Mouse (Mus musculus): ENCODE measurements around the gene Kansl2. TPM values are rescaled to one million over a fixed set of nuclear protein-coding genes. Genes with fewer than 3 reads are reported as not detected.
A peak's percentile ranks its signal among the peaks of the same experiment; 100 is the strongest.

Kansl2 gene
- polyA plus RNA-seq, 1 experiment = 55.7 TPM

- peak overlapping the region; percentile 97 for H3K4me3 ChIP-seq (ENCODE audit: insufficient read depth, low read length)
- TF ChIP-seq POLR2A (IDR thresholded peaks at IDR 0.05; ENCODE audit: extremely low read depth, insufficient read depth, low read length) = no peak
- TF ChIP-seq CTCF (IDR thresholded peaks at IDR 0.05; ENCODE audit: extremely low read depth, insufficient read depth, low read length) = no peak
- H3K4me1 ChIP-seq (ENCODE audit: control insufficient read depth, insufficient read depth, low read length) = peaks cover 7% of the 10 kb centered on the region
- H3K27ac ChIP-seq (ENCODE audit: insufficient read depth, low read length) = peak overlapping the region; percentile 80; the same call in 1 of the 2 replicates
These were observed 34.4 kb upstream of the Kansl2 start for GRCm38 (mm10) chr15:98568256-98569033.

DNA sequence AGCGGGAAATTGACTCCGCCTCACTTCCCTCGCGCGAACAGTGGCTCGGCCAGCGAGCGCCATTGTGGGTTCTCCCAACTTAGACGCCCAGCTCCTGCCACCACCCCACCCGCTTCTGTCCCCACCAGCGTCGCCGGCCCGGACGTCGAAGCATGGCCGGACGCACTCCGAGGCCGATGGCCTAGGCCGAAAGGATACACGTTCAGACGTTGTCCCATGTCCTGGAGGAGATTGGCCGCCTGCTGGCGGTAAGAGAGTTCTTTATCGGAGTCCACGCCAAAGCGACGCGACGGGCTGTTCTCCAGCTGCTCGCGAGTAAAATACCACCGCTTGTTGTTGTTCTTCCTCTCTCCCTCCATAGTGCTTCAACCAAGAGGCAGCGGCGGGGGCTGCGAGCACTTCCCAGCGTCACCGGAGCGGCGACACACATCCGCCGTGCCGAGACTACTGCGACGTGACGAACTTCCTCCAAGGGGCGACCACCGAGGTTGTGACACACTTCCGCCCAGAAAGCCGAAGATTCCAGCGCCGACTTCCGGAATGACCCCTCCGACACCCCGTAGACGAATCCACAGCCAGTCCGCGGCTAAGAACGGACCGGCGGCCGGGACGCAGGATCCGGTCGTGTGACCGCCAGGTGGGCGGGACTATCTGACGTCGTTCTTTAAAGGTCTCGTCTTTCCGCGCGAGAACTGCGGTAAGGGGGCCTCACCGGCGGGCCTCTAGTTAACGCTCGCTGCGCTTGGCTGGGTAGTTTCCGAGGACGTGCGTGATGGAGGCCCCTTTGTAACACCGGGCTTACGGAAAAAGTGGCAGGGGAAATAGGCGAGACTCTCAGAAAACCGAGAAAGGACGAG is 33.4 kb upstream of the Kansl2 start:
- Histone ChIP-seq H3K4me1 (ENCODE audit: control insufficient read depth, insufficient read depth, low read length) (peaks cover 7% of the 10 kb centered on the region), H3K27ac (ENCODE audit: insufficient read depth, low read length) (peak overlapping the region; percentile 92), H3K4me3 (ENCODE audit: insufficient read depth, low read length) (peak overlapping the region; percentile 97)
- TF ChIP-seq CTCF (IDR thresholded peaks at IDR 0.05; ENCODE audit: extremely low read depth, insufficient read depth, low read length) (no peak), POLR2A (IDR thresholded peaks at IDR 0.05; ENCODE audit: extremely low read depth, insufficient read depth, low read length) (peak; percentile 94)

- Histone ChIP-seq H3K27ac (ENCODE audit: insufficient read depth, low read length) (0 out of 2 replicates have a peak overlapping the region, but pooled peaks have one; percentile 92), H3K4me1 (ENCODE audit: control insufficient read depth, insufficient read depth, low read length) (peaks cover 7% of the 10 kb centered on the region), H3K4me3 (ENCODE audit: insufficient read depth, low read length) (peak overlapping the region; percentile 97)
- TF ChIP-seq POLR2A (IDR thresholded peaks at IDR 0.05; ENCODE audit: extremely low read depth, insufficient read depth, low read length) (no peak), CTCF (IDR thresholded peaks at IDR 0.05; ENCODE audit: extremely low read depth, insufficient read depth, low read length) (no peak)
These were observed 32.9 kb upstream of the Kansl2 start for GRCm38 (mm10) chr15:98566973-98567277.

- Histone ChIP-seq H3K4me1 (ENCODE audit: control insufficient read depth, insufficient read depth, low read length) (no peaks in the 10 kb centered on the region), H3K27ac (ENCODE audit: insufficient read depth, low read length) (no peak overlapping the region), H3K4me3 (ENCODE audit: insufficient read depth, low read length) (no peak overlapping the region)
- TF ChIP-seq POLR2A (IDR thresholded peaks at IDR 0.05; ENCODE audit: extremely low read depth, insufficient read depth, low read length) (no peak), CTCF (IDR thresholded peaks at IDR 0.05; ENCODE audit: extremely low read depth, insufficient read depth, low read length) (no peak)
These were observed 23.1 kb upstream of the Kansl2 start for GRCm38 (mm10) chr15:98557186-98557585.

GRCm38 (mm10) chr15:98555881-98556280 is 21.8 kb upstream of the Kansl2 start:
- Histone ChIP-seq H3K27ac (ENCODE audit: insufficient read depth, low read length) (no peak overlapping the region), H3K4me3 (ENCODE audit: insufficient read depth, low read length) (no peak overlapping the region), H3K4me1 (ENCODE audit: control insufficient read depth, insufficient read depth, low read length) (no peaks in the 10 kb centered on the region)
- no peak for TF ChIP-seq POLR2A (IDR thresholded peaks at IDR 0.05; ENCODE audit: extremely low read depth, insufficient read depth, low read length)
- no peak for TF ChIP-seq CTCF (IDR thresholded peaks at IDR 0.05; ENCODE audit: extremely low read depth, insufficient read depth, low read length)

DNA sequence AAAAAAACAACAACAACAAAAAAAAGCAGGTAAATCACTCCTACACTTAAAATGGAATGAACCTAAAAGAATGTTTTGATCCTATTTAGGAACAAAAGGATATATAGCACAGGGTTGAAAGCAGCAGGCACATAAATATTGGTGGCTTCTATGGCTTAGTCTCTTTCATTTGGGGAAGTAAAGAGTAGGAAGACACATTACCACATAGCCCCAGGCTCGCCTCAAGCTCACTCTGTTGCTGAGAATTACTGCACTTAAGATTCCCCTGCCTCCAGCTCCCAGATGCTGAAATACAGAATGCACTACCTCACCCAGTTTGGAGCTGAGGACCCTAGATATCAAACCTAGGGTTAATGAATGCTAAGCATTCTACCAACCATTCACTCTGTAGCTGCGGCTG is 18.7 kb upstream of the Kansl2 start:
- Histone ChIP-seq H3K4me1 (ENCODE audit: control insufficient read depth, insufficient read depth, low read length) (no peaks in the 10 kb centered on the region), H3K27ac (ENCODE audit: insufficient read depth, low read length) (no peak overlapping the region), H3K4me3 (ENCODE audit: insufficient read depth, low read length) (no peak overlapping the region)
- TF ChIP-seq POLR2A (IDR thresholded peaks at IDR 0.05; ENCODE audit: extremely low read depth, insufficient read depth, low read length) (no peak), CTCF (IDR thresholded peaks at IDR 0.05; ENCODE audit: extremely low read depth, insufficient read depth, low read length) (no peak)

- no peak overlapping the region for H3K27ac ChIP-seq (ENCODE audit: insufficient read depth, low read length)
- TF ChIP-seq CTCF (IDR thresholded peaks at IDR 0.05; ENCODE audit: extremely low read depth, insufficient read depth, low read length) (no peak), POLR2A (IDR thresholded peaks at IDR 0.05; ENCODE audit: extremely low read depth, insufficient read depth, low read length) (no peak)
- H3K4me3 ChIP-seq (ENCODE audit: insufficient read depth, low read length) = no peak overlapping the region
- H3K4me1 ChIP-seq (ENCODE audit: control insufficient read depth, insufficient read depth, low read length) = no peaks in the 10 kb centered on the region
These were observed 12.8 kb upstream of the Kansl2 start for GRCm38 (mm10) chr15:98546843-98547242.

DNA sequence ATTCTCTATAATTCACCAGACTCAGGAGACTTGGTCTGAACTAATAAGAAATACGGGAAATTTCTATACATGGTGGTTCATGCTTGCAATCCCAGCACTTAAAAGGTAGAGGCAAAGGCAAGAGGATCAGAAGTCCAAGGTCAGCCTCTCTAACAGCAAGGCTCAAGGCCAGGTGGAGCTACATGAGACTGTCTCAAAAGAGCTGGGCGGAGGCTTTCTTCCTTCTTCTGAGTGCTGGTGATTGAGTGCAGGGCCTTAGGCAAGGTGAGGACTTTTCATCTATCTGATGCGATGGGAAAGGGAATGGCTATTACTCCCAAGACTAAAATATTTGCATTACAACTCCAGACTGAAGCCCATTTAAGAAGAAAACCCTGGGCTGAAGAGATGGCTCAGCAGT is 11.1 kb upstream of the Kansl2 start:
- Histone ChIP-seq H3K4me3 (ENCODE audit: insufficient read depth, low read length) (no peak overlapping the region), H3K27ac (ENCODE audit: insufficient read depth, low read length) (no peak overlapping the region), H3K4me1 (ENCODE audit: control insufficient read depth, insufficient read depth, low read length) (no peaks in the 10 kb centered on the region)
- TF ChIP-seq CTCF (IDR thresholded peaks at IDR 0.05; ENCODE audit: extremely low read depth, insufficient read depth, low read length) = no peak
- TF ChIP-seq POLR2A (IDR thresholded peaks at IDR 0.05; ENCODE audit: extremely low read depth, insufficient read depth, low read length) = no peak

GRCm38 (mm10) chr15:98543341-98543740 is 9.3 kb upstream of the Kansl2 start:
- Histone ChIP-seq H3K4me1 (ENCODE audit: control insufficient read depth, insufficient read depth, low read length) (no peaks in the 10 kb centered on the region), H3K4me3 (ENCODE audit: insufficient read depth, low read length) (no peak overlapping the region), H3K27ac (ENCODE audit: insufficient read depth, low read length) (no peak overlapping the region)
- TF ChIP-seq POLR2A (IDR thresholded peaks at IDR 0.05; ENCODE audit: extremely low read depth, insufficient read depth, low read length) (no peak), CTCF (IDR thresholded peaks at IDR 0.05; ENCODE audit: extremely low read depth, insufficient read depth, low read length) (no peak)
